Mouse (Mus musculus) gastrocnemius, postnatal 14 days (tissue): Measurements from ENCODE around the gene Pde4d. TPM values are rescaled to one million over a fixed set of nuclear protein-coding genes. Genes with fewer than 3 reads are reported as not detected.
A peak's percentile ranks its signal among the peaks of the same experiment; 100 is the strongest.

Experiments
- DNase-seq: peaks from one replicate; pipeline ENCODE4 v3.0.0; 2021; ENCODE audit warnings: mixed read lengths
- intact Hi-C: fragments of 180-260 bp; cut with DNase I; formaldehyde crosslinking; loops from one replicate; pipeline ENCODE4 v1.15.1; 2025; ENCODE audit warnings: low total_unique reads
- total RNA-seq, 2 experiments: library from RNA; stranded (reverse); gene quantifications; 2 replicates each; pipeline ENCODE4 v1.2.3; 2021

Gene Pde4d
- total RNA-seq, 2 experiments from 2014 or later: 91.2 to 126 TPM

- no peak for DNase-seq
- intact Hi-C loops: loop anchor here (5.0 kb wide), 1 partner anchor 121 kb away; no protein-coding TSS in a partner anchor
Observed at GRCm38 (mm10) chr13:109615785-109616281, 1166.1 kb downstream of the Pde4d start.

DNA sequence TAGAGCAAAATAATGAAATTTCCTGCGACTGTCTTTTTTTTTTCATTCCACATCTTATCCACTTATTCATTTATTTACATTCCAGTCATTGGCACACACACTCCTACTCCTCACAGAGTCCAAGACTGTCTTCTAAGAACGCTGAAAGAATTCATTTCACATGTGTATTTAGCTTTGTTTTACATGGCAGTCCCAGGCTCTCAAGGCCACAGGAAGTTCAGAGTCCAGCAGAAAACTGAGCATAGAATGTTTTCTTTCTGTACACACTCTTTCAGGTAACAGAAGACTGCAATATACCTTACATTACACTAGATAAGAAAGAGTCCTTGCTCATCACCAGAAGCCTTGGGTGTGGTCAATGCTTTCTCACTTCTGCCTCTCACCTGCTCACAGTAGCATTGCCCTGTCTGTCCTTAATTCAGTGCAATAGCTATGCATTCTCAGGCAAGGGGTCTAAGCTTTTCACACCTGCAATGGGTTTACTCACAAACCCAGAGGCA, 1169.5 kb downstream of the Pde4d start:
- DNase-seq: no peak
- intact Hi-C loops: loop anchor here (5.0 kb wide), 1 partner anchor 118 kb away; no protein-coding TSS in a partner anchor

DNA sequence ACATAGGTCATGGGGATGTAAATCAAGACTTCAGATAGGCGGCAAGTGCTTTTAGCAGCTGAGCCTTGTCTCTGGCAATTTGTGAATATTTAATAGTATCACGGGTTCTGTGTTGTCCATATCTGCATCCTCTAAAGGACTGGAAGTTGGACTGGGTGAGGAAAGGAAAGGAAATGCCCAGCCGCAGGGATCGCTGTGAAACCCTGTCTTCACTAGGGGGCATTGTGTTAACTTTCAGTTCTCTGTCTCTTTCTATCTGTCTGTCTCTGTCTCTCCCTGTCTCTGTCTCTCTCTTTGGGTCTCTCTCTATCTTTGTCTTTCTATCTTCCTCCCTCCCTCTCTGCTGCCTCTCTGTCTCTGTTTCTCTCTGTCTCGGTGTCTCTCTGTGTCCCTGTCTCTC, 1172.5 kb downstream of the Pde4d start:
- intact Hi-C loops: loop anchor here (5.0 kb wide), 1 partner anchor 45 kb away; no protein-coding TSS in a partner anchor
- no peak for DNase-seq

DNA sequence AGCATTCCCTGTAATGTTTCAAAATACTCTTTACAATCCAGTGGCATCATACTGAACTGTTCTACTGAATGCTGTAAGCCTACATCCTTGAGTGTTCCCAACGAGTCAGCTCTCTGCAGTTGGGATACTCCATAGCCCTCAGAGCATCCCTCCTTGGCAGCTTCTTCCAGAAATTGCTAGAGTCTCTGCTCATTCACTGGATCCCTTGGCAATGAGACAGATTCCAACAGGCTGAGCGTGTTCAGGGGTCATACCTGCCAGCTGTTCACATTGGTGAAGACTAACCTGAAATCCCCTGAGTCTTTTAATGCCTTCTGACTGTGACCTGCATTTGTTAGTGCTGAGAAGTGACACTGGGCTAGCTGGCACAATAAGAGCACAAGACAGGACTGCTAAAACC, 1173.5 kb downstream of the Pde4d start:
- intact Hi-C loops: loop anchor here (5.0 kb wide), 1 partner anchor 44 kb away; no protein-coding TSS in a partner anchor
- DNase-seq: no peak

DNA sequence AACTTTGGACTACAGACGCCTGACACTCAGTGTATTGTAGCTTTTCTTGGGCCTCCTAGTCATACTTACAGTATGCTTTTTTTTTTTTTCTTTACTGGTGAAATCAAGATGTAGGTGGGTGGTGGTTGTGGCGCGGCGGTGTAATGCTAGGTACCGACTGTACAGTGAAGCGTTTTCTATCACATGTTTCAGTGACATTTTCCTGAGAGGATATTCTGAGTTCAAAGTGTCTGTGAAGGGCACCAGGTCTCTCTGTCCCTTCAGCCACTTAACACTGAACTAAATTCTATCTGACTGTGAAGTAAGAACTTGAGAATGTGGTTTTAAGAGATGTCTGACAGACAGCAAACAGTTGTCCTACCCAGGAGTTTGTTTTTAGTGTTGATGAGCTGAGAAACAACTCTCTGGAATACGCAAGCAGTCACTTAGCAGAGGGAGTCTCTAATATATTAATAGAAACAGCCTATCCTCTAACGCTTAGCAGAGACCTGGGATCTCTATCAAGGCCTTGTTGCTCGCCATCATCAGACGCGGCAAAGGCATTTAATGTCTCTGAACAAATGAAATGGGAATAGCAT, 1175.1 kb downstream of the Pde4d start:
- no peak for DNase-seq
- intact Hi-C loops: loop anchor here (5.0 kb wide), 1 partner anchor 42 kb away; no protein-coding TSS in a partner anchor

DNA sequence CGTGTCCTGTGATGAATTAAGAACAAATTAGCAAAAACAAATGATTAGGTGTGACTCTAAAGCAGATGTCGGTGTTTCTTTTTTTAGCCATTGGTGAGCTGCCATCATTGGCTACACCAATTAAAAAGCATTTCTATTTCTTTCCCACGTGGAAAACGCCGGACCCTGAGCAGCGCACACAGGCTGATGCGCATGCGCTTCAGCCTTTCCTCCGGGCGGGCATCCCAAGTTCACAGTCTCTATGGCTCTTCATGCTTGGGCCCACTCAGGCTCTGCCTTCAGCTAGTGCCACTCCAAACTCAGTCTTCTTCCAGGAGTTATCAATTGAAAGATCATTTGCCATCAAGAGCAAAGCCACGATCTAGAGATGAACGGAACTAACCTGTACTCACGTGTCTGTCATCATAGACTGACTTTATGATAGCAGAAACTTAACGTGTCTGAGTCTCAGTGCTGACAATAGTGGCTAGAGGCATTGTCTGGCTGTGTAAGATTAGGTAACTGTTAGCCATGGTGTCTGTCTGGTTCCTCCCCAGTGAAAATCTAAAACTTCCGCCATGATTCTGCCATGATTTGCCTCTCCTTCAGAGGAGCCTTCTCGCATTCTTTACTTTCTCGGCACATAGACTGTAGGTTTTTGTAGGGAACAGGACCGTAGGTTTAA, 1175.8 kb downstream of the Pde4d start:
- no peak for DNase-seq
- intact Hi-C loops: no loop called here

- intact Hi-C loops: no loop called here
Observed at GRCm38 (mm10) chr13:109627265-109627664, 1177.5 kb downstream of the Pde4d start.

DNA sequence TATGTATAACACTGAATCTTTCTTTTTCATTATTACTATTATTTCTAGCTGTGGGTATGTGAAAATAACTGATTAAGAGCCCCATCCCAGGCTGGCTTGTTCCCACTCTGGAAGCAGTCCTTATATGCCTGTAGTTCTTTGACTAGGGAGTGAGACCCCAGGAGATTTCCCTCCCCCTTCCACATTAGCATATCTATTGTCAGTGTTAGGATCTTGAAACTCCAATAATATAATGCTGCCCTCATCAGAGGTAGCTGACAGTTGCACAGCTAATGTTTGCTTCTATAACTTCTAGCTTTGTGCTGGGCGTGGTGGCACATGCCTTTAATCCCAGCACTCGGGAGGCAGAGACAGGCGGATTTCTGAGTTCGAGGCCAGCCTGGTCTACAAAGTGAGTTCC, 1178.9 kb downstream of the Pde4d start:
- intact Hi-C loops: no loop called here
- no peak for DNase-seq

More at GRCm38 (mm10) chr13:109627265-109627664, 1177.5 kb downstream of the Pde4d start:
- DNase-seq: no peak

DNA sequence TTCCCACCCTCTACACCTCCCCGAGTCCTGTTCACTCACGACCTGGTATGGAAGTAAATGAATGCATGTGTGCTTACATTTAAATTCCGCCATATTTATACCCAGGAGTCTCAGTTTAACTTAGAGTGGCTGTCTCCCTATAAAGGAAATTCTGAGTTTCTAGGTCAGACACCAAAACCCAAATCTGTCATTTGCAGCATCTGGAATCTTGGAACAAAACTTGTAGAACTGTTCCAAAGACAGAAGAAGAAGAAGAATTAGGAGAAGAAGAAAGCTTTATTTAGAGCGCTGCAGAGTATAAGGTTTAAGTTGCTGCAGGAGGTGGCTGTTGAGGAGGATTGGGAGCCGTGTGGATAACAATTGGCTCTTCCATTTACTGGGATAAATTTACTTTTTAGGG, 1179.5 kb downstream of the Pde4d start:
- DNase-seq: no peak
- intact Hi-C loops: no loop called here

DNA sequence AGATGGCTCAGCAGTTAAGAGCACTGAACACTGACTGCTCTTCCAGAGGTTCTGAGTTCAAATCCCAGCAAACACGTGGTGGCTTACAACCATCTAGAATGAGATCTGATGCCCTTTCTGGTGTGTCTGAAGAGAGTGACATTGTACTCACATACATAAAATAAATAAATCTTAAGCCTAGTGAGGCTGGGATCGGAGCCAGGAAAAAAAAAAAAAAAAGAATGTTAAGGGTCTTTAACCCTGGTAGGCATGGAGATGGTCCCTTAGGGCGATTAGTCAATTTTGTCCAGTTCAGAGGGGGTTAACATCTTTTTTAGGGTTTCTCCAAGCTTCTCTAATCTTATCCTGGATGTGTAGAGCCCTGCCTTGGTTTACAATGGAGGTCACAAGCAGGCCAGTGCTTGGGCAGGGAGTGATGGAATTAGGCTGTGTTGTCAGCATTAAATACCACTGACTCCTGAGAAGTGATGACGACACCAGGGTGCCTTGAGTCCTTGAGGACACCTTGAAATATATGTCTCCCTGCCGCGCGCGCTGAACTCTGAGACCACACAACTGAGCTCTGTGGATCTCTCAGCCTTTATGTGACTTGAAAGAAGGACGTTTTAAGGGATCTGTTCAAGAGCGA, 1181.8 kb downstream of the Pde4d start:
- no peak for DNase-seq
- intact Hi-C loops: no loop called here

- intact Hi-C loops: no loop called here
- DNase-seq: peak; percentile 52
Observed at GRCm38 (mm10) chr13:109632387-109633036, 1182.8 kb downstream of the Pde4d start.

DNA sequence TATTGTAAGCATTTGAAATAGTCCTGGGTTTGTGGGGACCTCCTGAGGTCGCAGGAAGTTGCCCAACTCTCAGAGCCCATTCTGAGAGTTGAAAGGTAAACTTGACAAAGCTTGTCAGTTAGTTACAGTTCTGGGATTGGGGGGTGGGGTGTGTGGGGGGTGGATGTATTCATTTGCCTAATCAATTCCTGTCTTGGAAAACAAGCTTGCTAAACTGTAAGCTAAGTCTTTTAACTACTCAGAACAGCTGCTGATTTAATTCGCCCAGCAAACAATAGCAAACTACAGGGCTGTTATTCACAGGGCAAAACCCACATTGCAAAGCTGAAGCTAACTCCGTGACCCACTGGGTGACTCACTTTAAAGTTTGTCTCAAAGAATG, 1183.3 kb downstream of the Pde4d start:
- intact Hi-C loops: no loop called here
- DNase-seq: no peak

DNA sequence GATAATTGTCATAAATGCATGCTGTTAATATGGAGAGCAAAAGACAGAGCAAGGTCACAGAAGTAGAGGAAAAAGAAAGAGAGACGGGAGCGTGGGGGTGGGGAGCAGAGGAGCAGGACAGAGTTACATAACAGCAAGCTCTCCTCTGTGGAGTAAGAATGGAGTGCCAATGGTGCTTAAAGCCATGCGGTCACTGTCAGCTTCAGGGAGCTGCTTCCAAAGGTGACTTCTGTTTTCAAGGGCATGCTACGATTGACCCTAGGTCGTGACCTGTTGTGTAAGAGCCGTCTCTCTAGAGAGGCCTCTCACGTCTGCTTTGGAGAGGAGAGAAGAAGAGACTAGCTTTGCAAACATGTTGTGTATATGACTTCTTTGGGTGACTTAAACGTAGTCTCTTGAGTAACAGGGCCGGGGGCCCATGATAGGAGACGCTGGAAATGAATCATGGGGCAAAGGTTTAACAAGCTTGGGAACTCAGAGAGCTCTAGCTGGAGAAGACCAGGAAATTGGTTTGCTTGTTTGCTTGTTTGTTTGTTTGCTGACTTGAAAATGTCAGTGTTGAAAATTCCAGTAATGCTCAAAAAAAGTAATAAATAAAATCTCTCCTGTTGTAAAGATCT, 1186.3 kb downstream of the Pde4d start:
- DNase-seq: no peak
- intact Hi-C loops: no loop called here

GRCm38 (mm10) chr13:109638273-109638672, 1188.5 kb downstream of the Pde4d start:
- no peak for DNase-seq
- intact Hi-C loops: no loop called here

- intact Hi-C loops: no loop called here
- DNase-seq: no peak
Observed at GRCm38 (mm10) chr13:109639286-109639685, 1189.5 kb downstream of the Pde4d start.

- no peak for DNase-seq
- intact Hi-C loops: no loop called here
Observed at GRCm38 (mm10) chr13:109641562-109641961, 1191.8 kb downstream of the Pde4d start.

GRCm38 (mm10) chr13:109643419-109643818, 1193.7 kb downstream of the Pde4d start:
- intact Hi-C loops: no loop called here
- DNase-seq: no peak

DNA sequence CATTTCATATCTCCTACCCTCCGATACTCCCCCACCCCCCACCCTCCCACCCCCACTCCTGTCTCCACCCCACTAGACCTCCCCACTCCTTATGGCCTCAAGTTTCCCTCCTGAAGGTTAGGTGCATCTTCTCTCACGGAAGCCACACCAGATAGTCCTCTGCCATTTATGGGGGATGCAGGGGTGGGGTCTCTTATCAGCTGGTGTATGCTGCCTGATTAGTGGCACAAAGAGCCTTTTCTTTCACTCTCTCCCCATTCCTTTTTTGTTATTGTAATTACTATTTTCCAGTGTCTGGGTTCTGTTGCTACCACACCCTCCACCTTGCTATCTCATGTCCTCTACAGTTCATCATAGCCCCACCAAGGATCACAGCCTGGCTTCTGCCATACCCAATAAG, 1194.3 kb downstream of the Pde4d start:
- no peak for DNase-seq
- intact Hi-C loops: no loop called here

GRCm38 (mm10) chr13:109645284-109645909, 1195.6 kb downstream of the Pde4d start:
- no peak for DNase-seq
- intact Hi-C loops: no loop called here
